Mouse (Mus musculus) neural tube, embryonic 14.5 days (tissue): Measurements from ENCODE around the gene Ppil4. TPM values are rescaled to one million over a fixed set of nuclear protein-coding genes. Genes with fewer than 3 reads are reported as not detected.

Source experiments
- ATAC-seq: fragments of 200-750 bp; cut with Nextera tagmentation; 2 replicates; pipeline ENCODE4 v1.8.0; 2017; ENCODE audit warnings: low read depth, mild to moderate bottlenecking, moderate TSS enrichment, moderate library complexity
- H3K27ac ChIP-seq: fragments of 300-500 bp; sonication (generic); 2 replicates; pipeline ENCODE4 v1.5.1; 2014; ENCODE audit warnings: low read depth, mild to moderate bottlenecking, control low read depth, low read length, moderate library complexity, mixed read lengths
- H3K27me3 ChIP-seq: fragments of 300-500 bp; sonication (generic); 2 replicates; pipeline ENCODE4 v1.6.1; 2014; ENCODE audit warnings: low read length; ENCODE audit not compliant: control insufficient read depth, insufficient read depth
- H3K36me3 ChIP-seq: fragments of 300-500 bp; sonication (generic); 2 replicates; pipeline ENCODE4 v1.6.1; 2014; ENCODE audit warnings: low read length, mixed read lengths; ENCODE audit not compliant: control insufficient read depth, insufficient read depth
- H3K4me1 ChIP-seq: fragments of 300-500 bp; sonication (generic); 2 replicates; pipeline ENCODE4 v1.6.1; 2014; ENCODE audit warnings: low read length; ENCODE audit not compliant: control insufficient read depth, insufficient read depth
- H3K4me2 ChIP-seq: fragments of 300-500 bp; sonication (generic); 2 replicates; pipeline ENCODE4 v1.6.1; 2014; ENCODE audit warnings: mild to moderate bottlenecking, low read depth, low read length, control low read depth
- H3K4me3 ChIP-seq: fragments of 300-500 bp; sonication (generic); 2 replicates; pipeline ENCODE4 v1.5.1; 2014; ENCODE audit warnings: low read depth, low read length, control low read depth, mixed read lengths
- H3K9ac ChIP-seq: fragments of 300-500 bp; sonication (generic); replicated peaks from 2 replicates; pipeline ENCODE4 v1.6.1; 2014; ENCODE audit warnings: low read depth, mild to moderate bottlenecking, control low read depth, low read length, mixed read lengths
- H3K9me3 ChIP-seq: fragments of 300-500 bp; sonication (generic); 2 replicates; pipeline ENCODE4 v1.6.1; 2016; ENCODE audit warnings: low read length; ENCODE audit not compliant: control insufficient read depth
- WGBS: fragments of 180-500 bp; shearing (Covaris S2); extraction: QIAGEN DNeasy Blood & Tissue Kit; methylation state at CpG from one replicate; pipeline ENCODE4 v1.1.7; 2014; 5-methylcytosine and 5-hydroxymethylcytosine counted together
- polyA plus RNA-seq: library from polyadenylated mRNA; unstranded; fragments of >200 nt; fragmentation: Nextera tagmentation; extraction: Ambion mirVana; gene quantifications from 2 replicates; pipeline ENCODE4 v1.2.1, GENCODE M21; 2014

The Ppil4 gene
- polyA plus RNA-seq, 1 experiment from 2014 or later: 48.1 TPM

GRCm38 (mm10) chr10:7834671-7835225 is 42.1 kb downstream of the Ppil4 start:
- Histone ChIP-seq H3K36me3 (no peaks in the 10 kb centered on the region), H3K4me1 (no peaks in the 10 kb centered on the region), H3K4me3 (no peak overlapping the region), H3K27me3 (no peaks in the 10 kb centered on the region), H3K9ac (no peak overlapping the region), H3K4me2 (no peak overlapping the region), H3K9me3 (no peaks in the 10 kb centered on the region), H3K27ac (no peak overlapping the region)
- WGBS: 73% methylated on average over 10 of the region's 10 CpGs
- no peak for ATAC-seq

- H3K9me3 ChIP-seq: no peaks in the 10 kb centered on the region
- H3K27ac ChIP-seq: no peak overlapping the region
- H3K4me1 ChIP-seq: no peaks in the 10 kb centered on the region
- WGBS: 74% methylated on average over 2 of the region's 2 CpGs
- H3K27me3 ChIP-seq: no peaks in the 10 kb centered on the region
- no peak overlapping the region for H3K9ac ChIP-seq
- H3K36me3 ChIP-seq: no peaks in the 10 kb centered on the region
- no peak for ATAC-seq
- no peak overlapping the region for H3K4me3 ChIP-seq
- H3K4me2 ChIP-seq: no peak overlapping the region
These were observed 44.2 kb downstream of the Ppil4 start for GRCm38 (mm10) chr10:7836902-7837301.

- 92% methylated on average over 8 of the region's 8 CpGs for WGBS
- Histone ChIP-seq H3K36me3 (no peaks in the 10 kb centered on the region), H3K4me3 (no peak overlapping the region), H3K9me3 (no peaks in the 10 kb centered on the region), H3K9ac (no peak overlapping the region), H3K27me3 (no peaks in the 10 kb centered on the region), H3K4me2 (no peak overlapping the region), H3K27ac (no peak overlapping the region), H3K4me1 (no peaks in the 10 kb centered on the region)
- ATAC-seq: no peak
These were observed 44.8 kb downstream of the Ppil4 start for GRCm38 (mm10) chr10:7837446-7837845.

- Histone ChIP-seq H3K27me3 (no peaks in the 10 kb centered on the region), H3K4me3 (no peak overlapping the region), H3K36me3 (no peaks in the 10 kb centered on the region), H3K4me2 (no peak overlapping the region), H3K9me3 (no peaks in the 10 kb centered on the region), H3K9ac (no peak overlapping the region), H3K4me1 (no peaks in the 10 kb centered on the region), H3K27ac (no peak overlapping the region)
- ATAC-seq: no peak
- 90% methylated on average over 8 of the region's 8 CpGs for WGBS
These were observed 45.3 kb downstream of the Ppil4 start for GRCm38 (mm10) chr10:7838036-7838435.

GRCm38 (mm10) chr10:7838874-7839421 is 46.3 kb downstream of the Ppil4 start:
- no peak overlapping the region for H3K4me3 ChIP-seq
- no peak overlapping the region for H3K4me2 ChIP-seq
- H3K36me3 ChIP-seq: no peaks in the 10 kb centered on the region
- H3K9me3 ChIP-seq: no peaks in the 10 kb centered on the region
- H3K27ac ChIP-seq: no peak overlapping the region
- no peaks in the 10 kb centered on the region for H3K4me1 ChIP-seq
- 88% methylated on average over 5 of the region's 5 CpGs for WGBS
- H3K9ac ChIP-seq: no peak overlapping the region
- no peak for ATAC-seq
- no peaks in the 10 kb centered on the region for H3K27me3 ChIP-seq

- H3K4me1 ChIP-seq: no peaks in the 10 kb centered on the region
- no peak overlapping the region for H3K4me2 ChIP-seq
- no peak overlapping the region for H3K4me3 ChIP-seq
- H3K27me3 ChIP-seq: no peaks in the 10 kb centered on the region
- no peak overlapping the region for H3K27ac ChIP-seq
- H3K9me3 ChIP-seq: no peaks in the 10 kb centered on the region
- no peaks in the 10 kb centered on the region for H3K36me3 ChIP-seq
- ATAC-seq: no peak
- WGBS: 82% methylated on average over 22 of the region's 22 CpGs
- no peak overlapping the region for H3K9ac ChIP-seq
These were observed 47.1 kb downstream of the Ppil4 start for GRCm38 (mm10) chr10:7839551-7840352.

GRCm38 (mm10) chr10:7840353-7840733 is 47.7 kb downstream of the Ppil4 start:
- H3K4me2 ChIP-seq: no peak overlapping the region
- no peaks in the 10 kb centered on the region for H3K27me3 ChIP-seq
- H3K36me3 ChIP-seq: no peaks in the 10 kb centered on the region
- H3K4me3 ChIP-seq: no peak overlapping the region
- WGBS: 87% methylated on average over 2 of the region's 2 CpGs
- no peak overlapping the region for H3K9ac ChIP-seq
- ATAC-seq: no peak
- H3K27ac ChIP-seq: no peak overlapping the region
- no peaks in the 10 kb centered on the region for H3K4me1 ChIP-seq
- H3K9me3 ChIP-seq: no peaks in the 10 kb centered on the region

- H3K4me3 ChIP-seq: no peak overlapping the region
- H3K9ac ChIP-seq: no peak overlapping the region
- 63% methylated on average over 3 of the region's 3 CpGs for WGBS
- H3K27ac ChIP-seq: no peak overlapping the region
- no peaks in the 10 kb centered on the region for H3K36me3 ChIP-seq
- H3K4me1 ChIP-seq: no peaks in the 10 kb centered on the region
- no peak for ATAC-seq
- no peaks in the 10 kb centered on the region for H3K27me3 ChIP-seq
- H3K4me2 ChIP-seq: no peak overlapping the region
- H3K9me3 ChIP-seq: no peaks in the 10 kb centered on the region
These were observed 48.1 kb downstream of the Ppil4 start for GRCm38 (mm10) chr10:7840785-7841184.

GRCm38 (mm10) chr10:7841571-7842080 is 48.9 kb downstream of the Ppil4 start:
- WGBS: 63% methylated on average over 14 of the region's 14 CpGs
- H3K36me3 ChIP-seq: no peaks in the 10 kb centered on the region
- ATAC-seq: no peak
- H3K4me3 ChIP-seq: no peak overlapping the region
- H3K9ac ChIP-seq: no peak overlapping the region
- no peaks in the 10 kb centered on the region for H3K4me1 ChIP-seq
- H3K4me2 ChIP-seq: no peak overlapping the region
- no peaks in the 10 kb centered on the region for H3K9me3 ChIP-seq
- H3K27me3 ChIP-seq: no peaks in the 10 kb centered on the region
- no peak overlapping the region for H3K27ac ChIP-seq
